Mouse (Mus musculus): Measurements from ENCODE around the gene Rnf224. TPM values are rescaled to one million over a fixed set of nuclear protein-coding genes. Genes with fewer than 3 reads are reported as not detected.

Gene Rnf224
- total and polyA plus RNA-seq, 3 experiments: not detected

- dilution Hi-C loops (cut with MboI; ENCODE audit: extremely low pct_ligation_motif_present, extremely low pct_unique_long_range_greater_than_20kb, low sequenced_read_pairs): no loop called here
- Histone ChIP-seq H3K27ac (ENCODE audit: insufficient read depth, low read depth) (no peak overlapping the region), H3K9ac (ENCODE audit: insufficient read depth, low read depth) (0 out of 2 replicates have a peak overlapping the region, but pooled peaks have one; percentile 4), H3K4me1 (ENCODE audit: control insufficient read depth in 1 of 2, insufficient read depth in 2 of 2) (peaks cover 23 to 79% of the 10 kb centered on the region in 2 experiments), H3K4me2 (ENCODE audit: insufficient read depth, low read depth, poor library complexity, severe bottlenecking) (peak overlapping the region; percentile 48), H3K4me3 (replicated peaks in 1 of 3; ENCODE audit: low read depth in 2 of 3, low read length in 2 of 3, poor library complexity in 1 of 3) (peak overlapping the region in 2 of 3 experiments; percentile 25 to 39), H3K27me3 (replicated peaks) (no peaks in the 10 kb centered on the region), H3K9me3 (replicated peaks; ENCODE audit: low read length) (no peaks in the 10 kb centered on the region), H3K36me3 (replicated peaks in 1 of 2; ENCODE audit: control insufficient read depth in 1 of 2, insufficient read depth in 1 of 2, low read length in 1 of 2) (peaks cover 8 to 42% of the 10 kb centered on the region in 2 experiments), H3K79me2 (replicated peaks; ENCODE audit: control insufficient read depth, extremely low read depth, insufficient read depth, poor library complexity, severe bottlenecking) (peaks cover 18% of the 10 kb centered on the region)
- no peak for TF ChIP-seq IRF4 (IDR thresholded peaks at IDR 0.05; ENCODE audit: low read depth, low read length)
- no peak for TF ChIP-seq MAX (IDR thresholded peaks at IDR 0.05; ENCODE audit: low read length)
- TF ChIP-seq CTCF (conservative IDR thresholded peaks at IDR 0.05 in 1 of 2, IDR thresholded peaks at IDR 0.05 in 1 of 2; ENCODE audit: low read depth in 2 of 2, low read length in 2 of 2): no peak
- no peak for TF ChIP-seq ZNF384 (IDR thresholded peaks at IDR 0.05; ENCODE audit: low read depth, low read length)
- no peak for TF ChIP-seq ZC3H11A (IDR thresholded peaks at IDR 0.05; ENCODE audit: low read depth, low read length)
- TF ChIP-seq CHD2 (IDR thresholded peaks at IDR 0.05; ENCODE audit: low read length): no peak
- no peak for TF ChIP-seq RCOR1 (conservative IDR thresholded peaks at IDR 0.05; ENCODE audit: low read depth, low read length)
- in situ Hi-C loops (cut with MboI; ENCODE audit: low pct_ligation_motif_present, low pct_unique_long_range_greater_than_20kb, low sequenced_read_pairs): no loop called here
- no peak for DNase-seq (ENCODE audit: extremely low read depth)
These were observed 30.1 kb upstream of the Rnf224 start for GRCm38 (mm10) chr2:25266720-25267119.

DNA sequence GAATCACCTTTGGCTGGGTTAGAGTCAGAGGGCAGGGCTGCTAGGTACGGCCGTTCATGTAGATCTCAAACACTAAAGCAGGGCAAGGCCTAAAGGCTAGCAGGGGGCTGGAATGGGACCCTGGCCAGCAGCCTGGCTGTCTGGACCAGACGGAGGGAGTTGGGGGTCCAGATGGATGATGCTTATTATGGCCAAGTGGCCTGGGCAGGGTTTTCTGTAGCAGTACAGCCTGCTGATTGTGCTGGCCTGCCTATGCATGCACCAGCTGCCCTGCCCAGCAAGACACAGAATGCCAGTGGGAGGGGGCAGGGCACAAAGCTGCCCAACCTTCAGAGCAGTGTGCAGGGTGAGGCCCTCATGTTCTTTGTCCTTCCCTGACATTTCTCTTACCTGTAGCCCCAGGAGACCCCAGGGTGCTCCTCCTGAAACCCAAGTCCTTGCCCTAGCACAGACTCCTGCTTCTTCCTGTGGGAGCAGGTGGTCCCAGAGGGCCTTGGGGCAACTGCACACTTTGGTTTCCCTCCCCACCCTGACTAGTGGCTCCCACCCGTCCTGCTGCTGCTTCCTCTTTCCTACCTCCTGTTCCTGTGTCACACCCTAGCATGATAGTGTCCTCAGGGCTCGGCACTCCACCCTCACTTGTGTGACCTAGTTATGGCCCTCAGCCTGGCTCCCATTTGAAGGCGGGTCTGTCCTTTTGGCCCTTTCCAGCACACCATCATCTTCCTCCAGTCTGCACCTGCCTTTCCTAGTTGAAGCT lies 29.5 kb upstream of the Rnf224 start:
- DNase-seq (ENCODE audit: extremely low read depth): peak; percentile 41
- H3K4me2 ChIP-seq (ENCODE audit: insufficient read depth, low read depth, poor library complexity, severe bottlenecking): peak overlapping the region; percentile 48

GRCm38 (mm10) chr2:25264851-25265250 lies 28.3 kb upstream of the Rnf224 start:
- Histone ChIP-seq H3K27ac (ENCODE audit: insufficient read depth, low read depth) (no peak overlapping the region), H3K36me3 (replicated peaks in 1 of 2; ENCODE audit: control insufficient read depth in 1 of 2, insufficient read depth in 1 of 2, low read length in 1 of 2) (peaks cover 8 to 27% of the 10 kb centered on the region in 2 experiments), H3K9me3 (replicated peaks; ENCODE audit: low read length) (no peaks in the 10 kb centered on the region), H3K9ac (ENCODE audit: insufficient read depth, low read depth) (no peak overlapping the region), H3K79me2 (replicated peaks; ENCODE audit: control insufficient read depth, extremely low read depth, insufficient read depth, poor library complexity, severe bottlenecking) (peaks cover 5% of the 10 kb centered on the region; the same call in 1 of the 2 replicates), H3K4me2 (ENCODE audit: insufficient read depth, low read depth, poor library complexity, severe bottlenecking) (peak overlapping the region; percentile 48), H3K4me1 (ENCODE audit: control insufficient read depth in 1 of 2, insufficient read depth in 2 of 2) (peaks cover 23 to 64% of the 10 kb centered on the region in 2 experiments), H3K27me3 (replicated peaks) (no peaks in the 10 kb centered on the region), H3K4me3 (replicated peaks in 1 of 3; ENCODE audit: low read depth in 2 of 3, low read length in 2 of 3, poor library complexity in 1 of 3) (peak overlapping the region in 1 of 3 experiments; percentile 2)
- in situ Hi-C loops (cut with MboI; ENCODE audit: low pct_ligation_motif_present, low pct_unique_long_range_greater_than_20kb, low sequenced_read_pairs): no loop called here
- no peak for DNase-seq (ENCODE audit: extremely low read depth)
- no peak for TF ChIP-seq ZNF384 (IDR thresholded peaks at IDR 0.05; ENCODE audit: low read depth, low read length)
- TF ChIP-seq NELFE (IDR thresholded peaks at IDR 0.05; ENCODE audit: low read depth, low read length): no peak
- no peak for TF ChIP-seq MAFK (IDR thresholded peaks at IDR 0.05; ENCODE audit: insufficient replicate concordance, low read length)
- no peak for TF ChIP-seq BHLHE40 (IDR thresholded peaks at IDR 0.05; ENCODE audit: low read depth, low read length)
- no peak for TF ChIP-seq TCF12 (IDR thresholded peaks at IDR 0.05; ENCODE audit: low read depth, low read length)
- no peak for TF ChIP-seq UBTF (IDR thresholded peaks at IDR 0.05; ENCODE audit: low read depth, low read length)
- no peak for TF ChIP-seq ETS1 (conservative IDR thresholded peaks at IDR 0.05; ENCODE audit: low read depth, low read length)
- TF ChIP-seq ELF1 (IDR thresholded peaks at IDR 0.05; ENCODE audit: low read depth, low read length): no peak
- no peak for TF ChIP-seq ZMIZ1 (IDR thresholded peaks at IDR 0.05; ENCODE audit: low read depth, low read length)
- no peak for TF ChIP-seq MYC (IDR thresholded peaks at IDR 0.05; ENCODE audit: low read depth, low read length)
- TF ChIP-seq KAT2A (IDR thresholded peaks at IDR 0.05; ENCODE audit: insufficient replicate concordance, low read length): no peak
- no peak for TF ChIP-seq JUN (IDR thresholded peaks at IDR 0.05; ENCODE audit: insufficient read depth, low read depth, low read length)
- TF ChIP-seq E2F4 (IDR thresholded peaks at IDR 0.05; ENCODE audit: insufficient replicate concordance, low read depth, low read length): no peak
- TF ChIP-seq SMC3 (IDR thresholded peaks at IDR 0.05; ENCODE audit: low read depth, low read length): no peak
- no peak for TF ChIP-seq RCOR1 (conservative IDR thresholded peaks at IDR 0.05; ENCODE audit: low read depth, low read length)
- no peak for TF ChIP-seq CHD1 (IDR thresholded peaks at IDR 0.05; ENCODE audit: low read depth, low read length)
- no peak for TF ChIP-seq TBP (conservative IDR thresholded peaks at IDR 0.05; ENCODE audit: low read depth, low read length)
- dilution Hi-C loops (cut with MboI; ENCODE audit: extremely low pct_ligation_motif_present, extremely low pct_unique_long_range_greater_than_20kb, low sequenced_read_pairs): no loop called here

More for the DNA sequence above, 29.5 kb upstream of the Rnf224 start:
- Histone ChIP-seq H3K27ac (ENCODE audit: insufficient read depth, low read depth) (no peak overlapping the region), H3K36me3 (replicated peaks in 1 of 2; ENCODE audit: control insufficient read depth in 1 of 2, insufficient read depth in 1 of 2, low read length in 1 of 2) (peaks cover 8 to 40% of the 10 kb centered on the region in 2 experiments), H3K9ac (ENCODE audit: insufficient read depth, low read depth) (peak overlapping the region; percentile 8; the same call in 1 of the 2 replicates), H3K9me3 (replicated peaks; ENCODE audit: low read length) (no peaks in the 10 kb centered on the region), H3K27me3 (replicated peaks) (no peaks in the 10 kb centered on the region), H3K4me1 (ENCODE audit: control insufficient read depth in 1 of 2, insufficient read depth in 2 of 2) (peaks cover 23 to 76% of the 10 kb centered on the region in 2 experiments), H3K79me2 (replicated peaks; ENCODE audit: control insufficient read depth, extremely low read depth, insufficient read depth, poor library complexity, severe bottlenecking) (peaks cover 13% of the 10 kb centered on the region), H3K4me3 (replicated peaks in 1 of 3; ENCODE audit: low read depth in 2 of 3, low read length in 2 of 3, poor library complexity in 1 of 3) (peak overlapping the region; percentile 8 to 39 (median 25))
- in situ Hi-C loops (cut with MboI; ENCODE audit: low pct_ligation_motif_present, low pct_unique_long_range_greater_than_20kb, low sequenced_read_pairs): no loop called here
- dilution Hi-C loops (cut with MboI; ENCODE audit: extremely low pct_ligation_motif_present, extremely low pct_unique_long_range_greater_than_20kb, low sequenced_read_pairs): no loop called here
- TF ChIP-seq JUN (IDR thresholded peaks at IDR 0.05; ENCODE audit: insufficient read depth, low read depth, low read length): no peak
- TF ChIP-seq POLR2A (IDR thresholded peaks at IDR 0.05; ENCODE audit: low read depth, low read length): no peak

Data from CH12.LX (cell line).